Mouse (Mus musculus) CH12.LX (cell line): ENCODE measurements around the gene Crocc. TPM values are rescaled to one million over a fixed set of nuclear protein-coding genes. Genes with fewer than 3 reads are reported as not detected.

ENCODE experiments used
- DNase-seq: peaks from one replicate; pipeline ENCODE4 v3.0.0-alpha.2; 2013; ENCODE audit errors: extremely low read depth
- H3K27ac ChIP-seq: 2 replicates; pipeline ENCODE4 v1.5.1; 2012; ENCODE audit warnings: low read depth, mild to moderate bottlenecking, control low read depth, moderate library complexity; ENCODE audit not compliant: insufficient read depth
- H3K27me3 ChIP-seq: replicated peaks from 2 replicates; pipeline ENCODE3; 2012; ENCODE audit warnings: inconsistent platforms
- H3K36me3 ChIP-seq, 2 experiments: replicated peaks in 1 of 2; 2 replicates each; pipeline versions ENCODE3 to v1.6.1; 2012; ENCODE audit warnings: inconsistent platforms in 1 of 2, low read length in 1 of 2, mild to moderate bottlenecking in 1 of 2, mixed read lengths in 1 of 2, moderate library complexity in 1 of 2; ENCODE audit not compliant: control insufficient read depth in 1 of 2, insufficient read depth in 1 of 2
- H3K4me1 ChIP-seq, 2 experiments: 2 replicates each; pipeline ENCODE4 v1.6.1; 2012; ENCODE audit warnings: inconsistent platforms in 1 of 2, moderate library complexity in 1 of 2; ENCODE audit not compliant: insufficient read depth in 2 of 2, control insufficient read depth in 1 of 2
- H3K4me2 ChIP-seq: 2 replicates; pipeline ENCODE4 v1.6.1; 2012; ENCODE audit warnings: low read depth, mild to moderate bottlenecking, control low read depth; ENCODE audit not compliant: poor library complexity, insufficient read depth, severe bottlenecking
- H3K4me3 ChIP-seq, 3 experiments: fragments of 150-350 bp in 1 of 3; sonication (generic) in 1 of 3; replicated peaks in 1 of 3; 2 replicates each; pipeline versions ENCODE3 to v1.5.1; 2011 to 2012; ENCODE audit warnings: low read depth in 2 of 3, low read length in 2 of 3, mild to moderate bottlenecking in 2 of 3, moderate library complexity in 2 of 3, control low read depth in 1 of 3, improper control_type of control experiment in 1 of 3, inconsistent platforms in 1 of 3, mixed read lengths in 1 of 3; ENCODE audit not compliant: poor library complexity in 1 of 3
- H3K79me2 ChIP-seq: replicated peaks from 2 replicates; pipeline ENCODE4 v1.6.1; 2012; ENCODE audit warnings: mild to moderate bottlenecking, moderate library complexity; ENCODE audit not compliant: control insufficient read depth, poor library complexity, insufficient read depth, severe bottlenecking; ENCODE audit errors: extremely low read depth
- H3K9ac ChIP-seq: 2 replicates; pipeline ENCODE4 v1.6.1; 2012; ENCODE audit warnings: low read depth, mild to moderate bottlenecking, control low read depth, moderate library complexity; ENCODE audit not compliant: insufficient read depth
- H3K9me3 ChIP-seq: replicated peaks from 2 replicates; pipeline ENCODE3; 2012; ENCODE audit warnings: low read length, inconsistent platforms, mixed read lengths
- BHLHE40 ChIP-seq: IDR thresholded peaks from 2 replicates; pipeline ENCODE4 v1.6.1; 2011; ENCODE audit warnings: mild to moderate bottlenecking, low read depth, low read length, improper control_type of control experiment
- CHD1 ChIP-seq: IDR thresholded peaks from 2 replicates; pipeline ENCODE4 v1.6.1; 2012; ENCODE audit warnings: low read depth, low read length, improper control_type of control experiment, inconsistent platforms
- ELF1 ChIP-seq: IDR thresholded peaks from 2 replicates; pipeline ENCODE4 v1.6.1; 2014; ENCODE audit warnings: low read depth, mild to moderate bottlenecking, inconsistent platforms, low read length, improper control_type of control experiment
- EP300 ChIP-seq: IDR thresholded peaks from 2 replicates; pipeline ENCODE4 v1.6.1; 2011; ENCODE audit warnings: low read length, improper control_type of control experiment
- HCFC1 ChIP-seq: IDR thresholded peaks from 2 replicates; pipeline ENCODE4 v1.6.1; 2012; ENCODE audit warnings: low read depth, mild to moderate bottlenecking, inconsistent platforms, low read length, improper control_type of control experiment
- IRF4 ChIP-seq: IDR thresholded peaks from 2 replicates; pipeline ENCODE4 v1.6.1; 2014; ENCODE audit warnings: low read depth, mild to moderate bottlenecking, inconsistent platforms, low read length, improper control_type of control experiment
- JUN ChIP-seq: IDR thresholded peaks from 2 replicates; pipeline ENCODE4 v1.6.1; 2011; ENCODE audit warnings: low read depth, mild to moderate bottlenecking, low read length, improper control_type of control experiment, moderate library complexity; ENCODE audit not compliant: insufficient read depth
- KAT2A ChIP-seq: IDR thresholded peaks from 2 replicates; pipeline ENCODE4 v1.6.1; 2012; ENCODE audit warnings: low read length, improper control_type of control experiment, inconsistent platforms; ENCODE audit not compliant: insufficient replicate concordance
- MAFK ChIP-seq: IDR thresholded peaks from 2 replicates; pipeline ENCODE4 v1.6.1; 2011; ENCODE audit warnings: low read length, improper control_type of control experiment; ENCODE audit not compliant: insufficient replicate concordance
- MAX ChIP-seq: IDR thresholded peaks from 2 replicates; pipeline ENCODE4 v1.6.1; 2011; ENCODE audit warnings: low read length, improper control_type of control experiment
- MAZ ChIP-seq: IDR thresholded peaks from 2 replicates; pipeline ENCODE4 v1.6.1; 2012; ENCODE audit warnings: low read depth, mild to moderate bottlenecking, inconsistent platforms, low read length, improper control_type of control experiment, moderate library complexity
- MEF2A ChIP-seq: IDR thresholded peaks from 2 replicates; pipeline ENCODE4 v1.6.1; 2014; ENCODE audit warnings: low read depth, mild to moderate bottlenecking, inconsistent platforms, low read length, improper control_type of control experiment, borderline replicate concordance
- MXI1 ChIP-seq: IDR thresholded peaks from 2 replicates; pipeline ENCODE4 v1.6.1; 2011; ENCODE audit warnings: mild to moderate bottlenecking, low read depth, low read length, improper control_type of control experiment
- NRF1 ChIP-seq: IDR thresholded peaks from 2 replicates; pipeline ENCODE4 v1.6.1; 2014; ENCODE audit warnings: low read depth, mild to moderate bottlenecking, inconsistent platforms, low read length, improper control_type of control experiment, moderate library complexity
- POLR2AphosphoS2 ChIP-seq: IDR thresholded peaks from 2 replicates; pipeline ENCODE4 v1.6.1; 2011; ENCODE audit warnings: low read depth, low read length, improper control_type of control experiment
- RAD21 ChIP-seq: IDR thresholded peaks from 2 replicates; pipeline ENCODE4 v1.6.1; 2011; ENCODE audit warnings: low read depth, mild to moderate bottlenecking, low read length, improper control_type of control experiment, moderate library complexity
- RCOR1 ChIP-seq: conservative IDR thresholded peaks from 2 replicates; pipeline ENCODE4 v1.6.1; 2012; ENCODE audit warnings: low read depth, mild to moderate bottlenecking, inconsistent platforms, low read length, improper control_type of control experiment
- SIN3A ChIP-seq: IDR thresholded peaks from 2 replicates; pipeline ENCODE4 v1.6.1; 2012; ENCODE audit warnings: low read length, improper control_type of control experiment, inconsistent platforms
- SMC3 ChIP-seq: IDR thresholded peaks from 2 replicates; pipeline ENCODE4 v1.6.1; 2011; ENCODE audit warnings: low read depth, low read length, improper control_type of control experiment
- TBP ChIP-seq: conservative IDR thresholded peaks from 2 replicates; pipeline ENCODE4 v1.6.1; 2011; ENCODE audit warnings: low read depth, low read length, improper control_type of control experiment
- TCF12 ChIP-seq: IDR thresholded peaks from 2 replicates; pipeline ENCODE4 v1.6.1; 2014; ENCODE audit warnings: low read depth, mild to moderate bottlenecking, inconsistent platforms, low read length, improper control_type of control experiment
- UBTF ChIP-seq: IDR thresholded peaks from 2 replicates; pipeline ENCODE4 v1.6.1; 2012; ENCODE audit warnings: low read depth, mild to moderate bottlenecking, inconsistent platforms, low read length, improper control_type of control experiment, moderate library complexity
- USF1 ChIP-seq: IDR thresholded peaks from 2 replicates; pipeline ENCODE4 v1.6.1; 2014; ENCODE audit warnings: low read depth, mild to moderate bottlenecking, inconsistent platforms, low read length, improper control_type of control experiment
- USF2 ChIP-seq: conservative IDR thresholded peaks from 2 replicates; pipeline ENCODE4 v1.6.1; 2011; ENCODE audit warnings: low read depth, low read length, improper control_type of control experiment
- ZC3H11A ChIP-seq: IDR thresholded peaks from 2 replicates; pipeline ENCODE4 v1.6.1; 2012; ENCODE audit warnings: low read depth, mild to moderate bottlenecking, inconsistent platforms, low read length, improper control_type of control experiment
- ZKSCAN1 ChIP-seq: IDR thresholded peaks from 2 replicates; pipeline ENCODE4 v1.6.1; 2012; ENCODE audit warnings: low read depth, inconsistent platforms, low read length, improper control_type of control experiment, borderline replicate concordance
- ZMIZ1 ChIP-seq: IDR thresholded peaks from 2 replicates; pipeline ENCODE4 v1.6.1; 2012; ENCODE audit warnings: low read depth, mild to moderate bottlenecking, inconsistent platforms, low read length, improper control_type of control experiment
- ZNF384 ChIP-seq: IDR thresholded peaks from 2 replicates; pipeline ENCODE4 v1.6.1; 2012; ENCODE audit warnings: low read depth, low read length, improper control_type of control experiment, inconsistent platforms
- dilution Hi-C: fragments of 300-500 bp; cut with MboI; formaldehyde crosslinking; loops from 2 replicates; pipeline ENCODE4 v1.14.3; 2020; ENCODE audit warnings: low sequenced_read_pairs; ENCODE audit not compliant: extremely low pct_unique_long_range_greater_than_20kb, extremely low pct_ligation_motif_present
- in situ Hi-C: fragments of 300-500 bp; cut with MboI; formaldehyde crosslinking; loops from 3 replicates; pipeline ENCODE4 v1.14.3; 2019; ENCODE audit warnings: low sequenced_read_pairs, low pct_ligation_motif_present, low pct_unique_long_range_greater_than_20kb, mixed read lengths
- polyA plus RNA-seq: library from polyadenylated mRNA; unstranded; fragments of >175 nt; gene quantifications from 2 replicates; pipeline ENCODE4 v1.2.1, GENCODE M21; 2012; ENCODE audit warnings: low read depth; ENCODE audit not compliant: insufficient read length
- total RNA-seq, 2 experiments: library from RNA; depleted of rRNA; stranded (reverse); fragments of 300-350 nt in 1 of 2; fragments of >200 nt in 1 of 2; gene quantifications; 2 replicates each; pipeline ENCODE4 v1.2.3; 2012 to 2014

Gene Crocc
- total and polyA plus RNA-seq, 3 experiments: 3.5 to 8.3 (median 4.8) TPM

DNA sequence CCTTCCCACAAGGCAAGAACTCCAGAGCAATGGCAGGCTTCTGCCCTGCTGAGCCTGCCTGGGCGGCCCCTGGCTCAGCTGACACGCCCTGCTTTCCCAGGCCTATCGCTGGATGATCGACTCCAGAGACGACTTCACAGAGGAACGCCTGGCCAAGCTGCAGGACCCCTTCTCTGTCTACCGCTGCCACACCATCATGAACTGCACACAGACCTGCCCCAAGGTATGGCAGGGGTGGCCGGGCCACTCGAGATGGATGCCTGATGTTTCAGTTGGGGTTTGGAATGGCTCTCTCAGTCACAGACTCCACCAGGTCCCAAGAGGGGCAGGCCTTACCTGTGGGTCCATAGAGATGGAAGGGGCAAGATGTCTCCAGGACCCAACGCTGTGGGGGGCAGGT, 83.1 kb downstream of the Crocc start:
- dilution Hi-C loops: no loop called here
- H3K4me1 ChIP-seq: peaks cover 0 to 4% of the 10 kb centered on the region in 2 experiments; a peak in 2 of 4 replicates
- DNase-seq: no peak
- no peaks in the 10 kb centered on the region for H3K27me3 ChIP-seq
- in situ Hi-C loops: no loop called here
- TF ChIP-seq RCOR1: no peak
- no peak for TF ChIP-seq KAT2A
- TF ChIP-seq MAFK: no peak
- no peak for TF ChIP-seq IRF4
- TF ChIP-seq BHLHE40: no peak
- TF ChIP-seq POLR2AphosphoS2: no peak
- TF ChIP-seq SIN3A: no peak
- TF ChIP-seq UBTF: no peak
- no peak for TF ChIP-seq TBP
- no peak for TF ChIP-seq RAD21
- no peak for TF ChIP-seq ELF1
- no peak for TF ChIP-seq JUN
- TF ChIP-seq MXI1: no peak
- TF ChIP-seq ZKSCAN1: no peak
- TF ChIP-seq NRF1: no peak
- no peak for TF ChIP-seq MAZ
- no peak for TF ChIP-seq MAX
- no peak for TF ChIP-seq USF2
- TF ChIP-seq ZMIZ1: no peak
- no peak overlapping the region for H3K4me2 ChIP-seq
- no peak overlapping the region for H3K9ac ChIP-seq
- peaks cover 18% of the 10 kb centered on the region for H3K9me3 ChIP-seq
- peaks cover 70 to 88% of the 10 kb centered on the region in 2 experiments for H3K36me3 ChIP-seq
- H3K4me3 ChIP-seq: no peak overlapping the region
- no peaks in the 10 kb centered on the region for H3K79me2 ChIP-seq
- no peak overlapping the region for H3K27ac ChIP-seq

DNA sequence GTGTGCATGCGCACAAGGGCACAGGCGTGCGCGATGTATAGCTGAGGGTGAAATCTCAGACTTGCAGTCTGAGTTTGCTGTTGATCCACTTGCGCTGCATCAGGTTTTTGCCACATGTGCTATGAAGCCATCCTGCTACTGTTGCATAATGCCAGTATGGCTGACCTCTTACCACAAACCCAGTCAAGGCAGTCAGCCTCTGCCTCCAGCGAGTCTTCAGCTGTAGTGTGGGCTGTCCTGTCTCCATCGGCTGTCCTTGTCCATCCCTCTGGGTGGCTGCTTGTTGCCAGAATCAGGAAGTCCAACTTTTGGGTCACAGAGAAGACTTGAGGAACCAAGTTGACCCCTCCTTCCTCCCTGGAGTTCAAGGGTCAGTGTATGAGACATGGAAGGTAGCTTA, 85.0 kb downstream of the Crocc start:
- H3K27me3 ChIP-seq: no peaks in the 10 kb centered on the region
- no peak for DNase-seq
- H3K4me2 ChIP-seq: no peak overlapping the region
- H3K79me2 ChIP-seq: no peaks in the 10 kb centered on the region
- H3K27ac ChIP-seq: no peak overlapping the region
- no peaks in the 10 kb centered on the region for H3K9me3 ChIP-seq
- no peak overlapping the region for H3K9ac ChIP-seq
- in situ Hi-C loops (no loop called here), dilution Hi-C loops (no loop called here)
- H3K4me3 ChIP-seq: no peak overlapping the region
- H3K36me3 ChIP-seq: peaks cover 85 to 97% of the 10 kb centered on the region in 2 experiments
- TF ChIP-seq KAT2A (no peak), EP300 (no peak), BHLHE40 (no peak), JUN (no peak), SIN3A (no peak), USF1 (no peak), SMC3 (no peak), UBTF (no peak), MEF2A (no peak), TCF12 (no peak), CHD1 (no peak), HCFC1 (no peak), MXI1 (no peak), MAZ (no peak), ZKSCAN1 (no peak), ZNF384 (no peak), ZC3H11A (no peak), ZMIZ1 (no peak), MAFK (no peak)
- TF ChIP-seq, all 38 proteins: peak for 0
- H3K4me1 ChIP-seq: peaks cover 0 to 7% of the 10 kb centered on the region in 2 experiments; a peak in 1 of 4 replicates
